Mouse (Mus musculus): ENCODE data around the gene Arhgef1.
"Not testable (repeated sequence)": the region's sequence is repeated elsewhere in the genome, so short reads cannot be mapped to it uniquely, and the experiment has no call there.

Arhgef1 gene

GRCm38 (mm10) chr7:24890281-24891216, 12.2 kb upstream of the Arhgef1 start:
- DNase-seq = peak; percentile 56 to 66

DNA sequence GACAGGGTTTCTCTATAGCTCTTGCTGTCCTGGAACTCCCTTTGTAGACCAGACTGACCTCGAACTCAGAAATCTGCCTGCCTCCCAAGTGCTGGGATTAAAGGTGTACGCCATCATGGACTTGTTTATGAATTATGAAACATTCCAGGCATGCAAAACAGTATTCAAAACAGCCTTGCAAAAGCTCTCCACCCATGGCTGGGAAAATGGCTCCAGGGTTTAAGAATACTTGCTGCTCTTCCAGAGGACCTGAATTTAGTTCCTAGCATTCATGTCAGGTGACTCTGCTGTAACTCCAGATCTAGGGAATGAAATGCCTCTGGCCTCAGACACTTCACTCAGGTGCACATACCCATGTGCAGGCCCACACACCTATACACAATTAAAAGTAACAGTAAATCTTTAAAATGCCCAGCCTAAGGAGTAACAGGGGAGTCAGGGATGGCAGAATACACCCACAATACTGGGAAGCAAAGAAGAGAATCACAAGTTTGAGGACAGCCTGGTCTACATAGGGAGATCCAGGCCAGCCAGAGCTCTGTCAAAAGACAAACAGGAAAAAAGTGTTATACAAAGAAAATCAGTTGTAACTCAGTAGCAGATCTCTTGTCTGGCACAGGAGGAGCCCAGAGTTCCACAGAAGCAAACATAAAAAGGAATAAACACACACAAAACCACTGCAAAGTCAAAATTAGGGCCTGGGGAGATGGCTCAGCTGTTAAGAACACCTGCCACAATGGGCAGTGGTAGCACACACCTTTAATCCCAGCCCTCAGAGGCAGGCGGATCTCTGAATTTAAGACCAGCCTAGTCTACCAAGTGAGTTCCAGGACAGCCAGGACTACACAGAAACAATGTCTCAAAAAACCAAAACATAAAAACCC, 11.2 kb upstream of the Arhgef1 start:
- DNase-seq = no peak

GRCm38 (mm10) chr7:24892125-24892583, 10.6 kb upstream of the Arhgef1 start:
- no peak for DNase-seq

GRCm38 (mm10) chr7:24895749-24896148, 7.0 kb upstream of the Arhgef1 start:
- not testable (repeated sequence) for DNase-seq

DNA sequence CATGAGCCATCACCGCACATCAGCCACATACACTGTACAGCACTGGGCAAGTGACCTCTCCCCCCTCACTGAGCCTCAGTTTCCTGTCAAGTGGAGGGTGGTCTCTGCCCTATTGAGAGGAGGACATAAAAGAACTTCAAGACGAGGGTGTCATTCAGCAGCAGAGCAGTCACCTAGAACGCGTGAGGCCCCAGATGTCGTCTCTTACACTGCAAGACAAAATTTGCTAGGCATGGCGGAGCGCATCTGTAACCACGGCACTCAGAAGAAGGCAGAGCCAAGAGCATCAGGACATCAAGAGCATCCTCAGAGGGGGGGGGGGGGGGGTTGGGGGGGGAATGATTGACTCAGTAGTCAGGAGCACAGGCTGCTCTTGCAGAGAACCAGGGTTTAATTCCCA, 6.4 kb upstream of the Arhgef1 start:
- DNase-seq = peak in 1 of 2 experiments; percentile 46

- DNase-seq = peak; percentile 71 to 85
Observed at GRCm38 (mm10) chr7:24897224-24897623, 5.5 kb upstream of the Arhgef1 start, which contains the start of gene Cd79a. TSS of gene Cd79a (plus strand) at chr7:24897381.

GRCm38 (mm10) chr7:24897959-24898358, 4.8 kb upstream of the Arhgef1 start:
- DNase-seq = peak in 1 of 2 experiments; percentile 18

- DNase-seq = no peak
Observed at GRCm38 (mm10) chr7:24901114-24901513, 1.6 kb upstream of the Arhgef1 start.

DNA sequence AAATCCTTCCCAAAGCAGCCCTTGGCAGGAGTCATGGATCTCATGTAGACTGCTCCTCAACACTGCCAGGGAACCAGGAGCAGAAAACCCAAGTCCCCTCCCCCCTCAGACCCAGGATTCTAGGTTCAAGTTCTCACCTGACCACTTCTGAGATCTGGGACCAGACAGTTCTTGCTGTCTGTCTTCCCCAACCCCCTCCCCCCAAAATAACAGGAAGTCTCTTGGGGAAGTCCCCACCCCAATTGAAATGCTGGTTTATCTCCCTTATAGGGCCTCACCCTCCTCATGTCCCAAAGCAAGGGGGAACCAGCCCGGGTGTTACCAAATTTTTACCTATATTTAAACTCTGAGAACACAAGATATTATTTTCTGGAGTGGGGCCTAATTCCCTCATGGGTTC, 870 bp upstream of the Arhgef1 start:
- DNase-seq = peak; percentile 42 to 51

GRCm38 (mm10) chr7:24902264-24902629, 465 bp upstream of the Arhgef1 start:
- DNase-seq = no peak

- DNase-seq = no peak
Observed at GRCm38 (mm10) chr7:24903444-24903825, 723 bp downstream of the Arhgef1 start.

- DNase-seq = peak; percentile 95 to 98
Observed at GRCm38 (mm10) chr7:24904070-24904483, 1.4 kb downstream of the Arhgef1 start.

DNA sequence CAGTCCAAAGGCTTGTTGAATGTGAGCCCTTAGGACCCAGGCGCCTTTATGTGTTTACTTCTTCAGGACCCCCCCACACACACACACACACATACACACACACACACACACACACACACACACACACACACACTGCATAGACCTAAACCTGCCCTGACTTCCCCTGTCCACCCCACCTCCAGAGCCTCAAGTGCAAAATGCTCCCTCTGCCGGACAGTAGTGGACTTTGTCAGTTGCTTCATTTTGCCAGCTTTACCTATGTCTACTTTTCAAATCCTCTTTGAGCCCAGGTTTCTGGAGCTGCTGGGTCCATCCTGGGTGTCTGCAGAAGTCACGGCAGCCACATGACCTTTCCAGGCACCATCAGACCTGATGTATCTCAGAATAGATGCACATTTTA, 2.2 kb downstream of the Arhgef1 start:
- peak; percentile 55 to 67 for DNase-seq

GRCm38 (mm10) chr7:24906551-24906950, 3.8 kb downstream of the Arhgef1 start:
- DNase-seq = no peak

- peak; percentile 63 to 66 for DNase-seq
Observed at GRCm38 (mm10) chr7:24907211-24907748, 4.6 kb downstream of the Arhgef1 start.

DNA sequence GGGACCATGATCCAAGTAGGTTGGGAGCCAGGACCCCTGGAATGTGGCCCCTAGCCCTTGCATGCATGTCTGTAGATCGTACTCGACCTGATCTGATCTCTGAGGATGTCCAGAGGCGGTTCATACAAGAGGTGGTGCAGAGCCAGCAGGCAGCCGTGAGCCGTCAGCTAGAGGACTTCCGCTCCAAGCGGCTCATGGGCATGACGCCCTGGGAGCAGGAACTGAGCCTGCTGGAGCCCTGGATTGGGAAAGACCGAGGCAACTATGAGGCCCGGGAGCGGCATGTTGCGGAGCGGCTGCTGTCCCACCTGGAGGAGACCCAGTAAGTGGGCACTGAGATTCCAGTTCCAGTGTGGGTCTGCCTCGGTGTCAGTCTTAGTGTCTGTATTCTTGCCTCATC, 9.8 kb downstream of the Arhgef1 start:
- DNase-seq = no peak

DNA sequence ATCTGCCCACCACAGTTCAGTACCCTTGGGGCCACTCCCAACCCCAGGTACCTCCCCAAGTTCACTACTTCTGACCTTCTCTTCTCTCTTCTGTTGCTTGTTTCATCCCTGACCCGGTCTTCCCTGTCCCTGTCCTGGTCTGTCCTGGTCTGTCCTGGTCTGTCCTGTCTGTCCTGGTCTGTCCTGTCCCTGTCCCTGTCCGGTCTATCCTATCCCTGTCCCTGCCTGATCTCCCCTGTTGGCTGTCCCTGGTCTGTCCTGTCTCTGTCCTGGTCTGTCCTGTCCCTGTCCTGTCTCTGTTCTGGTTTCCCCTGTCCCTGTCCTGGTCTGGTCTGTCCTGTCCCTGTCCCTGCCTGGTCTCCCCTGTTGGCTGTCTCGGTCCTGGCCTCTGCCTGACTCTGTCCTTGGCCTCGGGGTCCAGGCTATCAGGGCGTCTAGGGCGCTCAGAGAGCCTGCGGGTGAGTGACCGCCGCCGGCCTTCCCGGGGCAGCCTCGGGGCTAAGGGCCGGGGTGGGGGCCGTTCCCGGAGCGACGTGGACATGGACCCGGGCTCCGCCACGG, 16.1 kb downstream of the Arhgef1 start:
- no peak for DNase-seq

GRCm38 (mm10) chr7:24919728-24920127, 17.0 kb downstream of the Arhgef1 start:
- no peak for DNase-seq

- DNase-seq = no peak
Observed at GRCm38 (mm10) chr7:24930475-24930874, 27.8 kb downstream of the Arhgef1 start.

DNA sequence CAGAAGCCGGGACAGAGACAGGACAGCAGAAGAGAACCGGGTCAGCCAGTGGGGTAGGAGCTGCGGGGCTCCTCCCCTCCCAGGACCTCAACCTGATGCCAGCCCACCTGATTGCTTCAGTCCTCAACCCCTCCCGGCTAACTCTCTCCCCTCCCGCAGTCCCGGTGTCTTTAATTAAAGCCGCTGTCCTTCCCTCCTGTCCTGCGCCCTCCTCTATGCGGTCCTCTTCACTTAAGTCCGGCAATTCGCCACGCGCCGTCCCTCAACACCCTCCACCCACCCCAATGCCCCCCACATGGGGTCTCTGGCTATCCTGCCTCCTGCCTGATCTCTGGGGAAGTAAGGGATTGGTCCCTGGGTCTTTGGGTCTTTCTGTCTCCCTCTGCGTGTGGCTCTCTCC, 28.9 kb downstream of the Arhgef1 start:
- no peak for DNase-seq

DNA sequence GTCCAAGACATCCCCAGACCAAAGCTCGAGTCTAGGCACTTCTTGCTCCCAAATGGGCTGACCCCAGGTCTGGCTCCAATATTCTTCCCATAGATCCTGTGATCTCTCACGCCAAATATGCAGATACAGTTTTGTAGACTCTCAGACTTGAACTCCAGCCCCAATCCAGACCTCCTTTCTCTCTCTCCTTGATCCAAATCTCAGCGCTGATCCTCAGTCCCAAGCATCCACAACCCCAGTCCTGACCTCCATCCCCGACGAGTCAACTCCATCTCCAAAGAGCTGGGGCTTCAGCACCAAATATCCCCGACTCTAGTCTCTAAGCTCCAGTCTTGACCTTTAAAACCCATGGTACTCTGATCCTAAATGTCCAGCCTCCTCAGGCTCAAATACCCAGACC, 40.9 kb downstream of the Arhgef1 start:
- no peak for DNase-seq

DNA sequence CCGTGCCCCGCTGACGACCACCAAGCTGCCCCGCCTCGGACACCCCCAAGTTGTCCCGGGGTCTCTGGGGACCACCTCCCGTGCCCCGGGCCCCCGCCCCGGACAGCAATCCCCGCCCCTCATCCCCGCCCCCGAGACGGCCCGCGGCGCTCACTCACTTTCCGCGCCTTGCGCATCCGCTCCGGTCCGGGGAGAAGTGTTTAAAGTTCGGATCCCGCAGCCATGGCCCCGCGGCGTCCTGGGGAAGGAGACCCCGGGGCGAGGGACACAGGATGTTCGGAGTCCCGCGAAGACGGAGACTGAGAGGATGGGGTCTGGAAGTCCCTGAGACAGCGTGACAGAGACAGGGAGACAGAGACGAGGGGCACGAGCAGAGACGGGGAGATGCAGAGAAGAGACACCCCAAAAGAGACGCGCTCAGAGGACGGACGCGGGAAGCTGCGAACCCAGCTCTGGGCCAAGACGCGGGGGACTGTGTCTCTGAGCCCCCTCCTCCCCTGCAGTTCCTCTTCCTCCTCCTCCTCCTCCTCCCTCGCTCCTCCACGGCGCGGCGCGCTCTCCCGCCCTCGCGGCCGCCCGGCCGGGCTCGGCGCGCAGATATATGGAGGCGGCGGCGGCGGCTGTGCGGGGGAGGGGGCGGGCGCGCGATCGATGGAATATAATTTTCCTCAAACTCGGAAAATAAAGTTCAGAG, 41.7 kb downstream of the Arhgef1 start, which contains the start of gene Gm4881:
Gm4881 (minus strand) TSS at position 238 of the 694 bp plus-strand sequence.
- no peak for DNase-seq
